Mouse (Mus musculus): Measurements from ENCODE around the gene Olfr1239. TPM values are rescaled to one million over a fixed set of nuclear protein-coding genes. Genes with fewer than 3 reads are reported as not detected.

Gene Olfr1239
- total RNA-seq (2012; rRNA removed) (not detected in 2 replicates), total RNA-seq (2014; rRNA removed) (not detected in 2 replicates), polyA plus RNA-seq (2012; ENCODE audit: insufficient read length, low read depth) (not detected in 2 replicates)

DNA sequence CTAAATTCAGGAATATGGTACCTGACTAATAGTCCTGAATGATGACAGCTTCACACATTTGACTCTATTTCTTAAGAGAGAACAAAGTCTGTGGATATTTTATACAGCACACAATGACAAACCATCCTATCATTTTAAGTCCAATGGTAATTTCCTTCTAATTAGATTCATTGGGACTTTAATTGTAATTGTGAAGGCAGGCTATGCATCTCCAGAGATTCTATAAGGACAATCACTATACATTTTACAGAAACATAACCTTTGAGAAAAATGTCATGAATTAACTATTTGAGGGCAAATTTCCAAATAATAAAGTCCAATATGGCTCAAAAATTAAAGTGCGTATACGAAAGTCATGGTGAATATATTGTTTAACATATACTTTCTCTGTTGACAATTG is at the start of gene Olfr1239:
TSS of gene Olfr1239 (minus strand) at position 101 of the 400 bp plus-strand sequence.
- H3K36me3 ChIP-seq (replicated peaks in 1 of 2; ENCODE audit: control insufficient read depth in 1 of 2, insufficient read depth in 1 of 2, low read length in 1 of 2) = no peaks in the 10 kb centered on the region
- no peak for TF ChIP-seq IRF4 (IDR thresholded peaks at IDR 0.05; ENCODE audit: low read depth, low read length)
- no peak for TF ChIP-seq SIN3A (IDR thresholded peaks at IDR 0.05; ENCODE audit: low read length)
- TF ChIP-seq TCF12 (IDR thresholded peaks at IDR 0.05; ENCODE audit: low read depth, low read length) = no peak
- TF ChIP-seq MAZ (IDR thresholded peaks at IDR 0.05; ENCODE audit: low read depth, low read length) = no peak
- no peak for TF ChIP-seq ZKSCAN1 (IDR thresholded peaks at IDR 0.05; ENCODE audit: borderline replicate concordance, low read depth, low read length)
- no peak for TF ChIP-seq ETS1 (conservative IDR thresholded peaks at IDR 0.05; ENCODE audit: low read depth, low read length)
- no peak for TF ChIP-seq MAFK (IDR thresholded peaks at IDR 0.05; ENCODE audit: insufficient replicate concordance, low read length)
- TF ChIP-seq TBP (conservative IDR thresholded peaks at IDR 0.05; ENCODE audit: low read depth, low read length) = no peak
- TF ChIP-seq USF1 (IDR thresholded peaks at IDR 0.05; ENCODE audit: low read depth, low read length) = no peak
- TF ChIP-seq MXI1 (IDR thresholded peaks at IDR 0.05; ENCODE audit: low read depth, low read length) = no peak
- no peak for TF ChIP-seq ZMIZ1 (IDR thresholded peaks at IDR 0.05; ENCODE audit: low read depth, low read length)
- TF ChIP-seq GABPA (IDR thresholded peaks at IDR 0.05; ENCODE audit: insufficient replicate concordance, low read depth, low read length) = no peak
- TF ChIP-seq HCFC1 (IDR thresholded peaks at IDR 0.05; ENCODE audit: low read depth, low read length) = no peak
- no peak for TF ChIP-seq EP300 (IDR thresholded peaks at IDR 0.05; ENCODE audit: low read length)
- TF ChIP-seq KAT2A (IDR thresholded peaks at IDR 0.05; ENCODE audit: insufficient replicate concordance, low read length) = no peak
- no peak for TF ChIP-seq MAX (IDR thresholded peaks at IDR 0.05; ENCODE audit: low read length)
- no peak for TF ChIP-seq POLR2AphosphoS2 (IDR thresholded peaks at IDR 0.05; ENCODE audit: low read depth, low read length)
- TF ChIP-seq MYC (IDR thresholded peaks at IDR 0.05; ENCODE audit: low read depth, low read length) = no peak
- no peak within 1 kb of the TSS for H3K4me2 ChIP-seq (ENCODE audit: insufficient read depth, low read depth, poor library complexity, severe bottlenecking)
- in situ Hi-C loops (cut with MboI; ENCODE audit: low pct_ligation_motif_present, low pct_unique_long_range_greater_than_20kb, low sequenced_read_pairs) (no loop called here), dilution Hi-C loops (cut with MboI; ENCODE audit: extremely low pct_ligation_motif_present, extremely low pct_unique_long_range_greater_than_20kb, low sequenced_read_pairs) (no loop called here)
- H3K4me1 ChIP-seq (ENCODE audit: control insufficient read depth in 1 of 2, insufficient read depth in 2 of 2) = no peaks in the 10 kb centered on the region
- no peak within 1 kb of the TSS for H3K27ac ChIP-seq (ENCODE audit: insufficient read depth, low read depth)
- H3K4me3 ChIP-seq (replicated peaks in 1 of 3; ENCODE audit: low read depth in 2 of 3, low read length in 2 of 3, poor library complexity in 1 of 3) = no peak within 1 kb of the TSS
- DNase-seq (ENCODE audit: extremely low read depth) = no peak
- H3K9ac ChIP-seq (ENCODE audit: insufficient read depth, low read depth) = no peak within 1 kb of the TSS
- no peaks in the 10 kb centered on the region for H3K79me2 ChIP-seq (replicated peaks; ENCODE audit: control insufficient read depth, extremely low read depth, insufficient read depth, poor library complexity, severe bottlenecking)
- no peaks in the 10 kb centered on the region for H3K27me3 ChIP-seq (replicated peaks)
- H3K9me3 ChIP-seq (replicated peaks; ENCODE audit: low read length) = peaks cover 19% of the 10 kb centered on the region

DNA sequence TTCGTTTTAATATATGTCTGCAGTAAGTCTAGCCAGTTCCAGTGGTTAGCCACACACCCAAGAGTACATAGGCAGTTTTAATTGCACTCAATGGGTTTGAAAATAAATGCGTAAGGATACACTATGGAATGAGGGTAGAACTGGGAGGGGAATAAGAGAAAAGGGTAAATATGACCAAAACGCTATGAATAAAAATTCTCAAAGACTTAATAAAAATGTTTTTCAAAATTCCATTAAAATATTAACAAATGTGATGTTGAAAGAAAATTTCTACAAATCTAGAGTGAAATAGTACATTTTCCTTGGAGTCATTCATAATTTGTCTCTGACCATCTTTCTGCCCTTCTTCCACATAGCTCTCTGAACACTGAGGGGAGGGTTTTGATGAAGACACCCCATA is 22.7 kb upstream of the Olfr1239 start, which contains the start of gene Olfr1240:
TSS of gene Olfr1240 (minus strand) at position 101 of the 400 bp plus-strand sequence.
- no peaks in the 10 kb centered on the region for H3K36me3 ChIP-seq (replicated peaks in 1 of 2; ENCODE audit: control insufficient read depth in 1 of 2, insufficient read depth in 1 of 2, low read length in 1 of 2)
- H3K27ac ChIP-seq (ENCODE audit: insufficient read depth, low read depth) = no peak within 1 kb of the TSS
- DNase-seq (ENCODE audit: extremely low read depth) = no peak
- no peak within 1 kb of the TSS for H3K4me3 ChIP-seq (replicated peaks in 1 of 3; ENCODE audit: low read depth in 2 of 3, low read length in 2 of 3, poor library complexity in 1 of 3)
- H3K9ac ChIP-seq (ENCODE audit: insufficient read depth, low read depth) = no peak within 1 kb of the TSS
- H3K4me1 ChIP-seq (ENCODE audit: control insufficient read depth in 1 of 2, insufficient read depth in 2 of 2) = no peaks in the 10 kb centered on the region
- TF ChIP-seq UBTF (IDR thresholded peaks at IDR 0.05; ENCODE audit: low read depth, low read length) = no peak
- no peak for TF ChIP-seq ZKSCAN1 (IDR thresholded peaks at IDR 0.05; ENCODE audit: borderline replicate concordance, low read depth, low read length)
- no peak for TF ChIP-seq MEF2A (IDR thresholded peaks at IDR 0.05; ENCODE audit: borderline replicate concordance, low read depth, low read length)
- no peak for TF ChIP-seq EP300 (IDR thresholded peaks at IDR 0.05; ENCODE audit: low read length)
- no peak for TF ChIP-seq MYC (IDR thresholded peaks at IDR 0.05; ENCODE audit: low read depth, low read length)
- TF ChIP-seq MAFK (IDR thresholded peaks at IDR 0.05; ENCODE audit: insufficient replicate concordance, low read length) = no peak
- TF ChIP-seq SMC3 (IDR thresholded peaks at IDR 0.05; ENCODE audit: low read depth, low read length) = no peak
- no peak for TF ChIP-seq CHD1 (IDR thresholded peaks at IDR 0.05; ENCODE audit: low read depth, low read length)
- TF ChIP-seq ZC3H11A (IDR thresholded peaks at IDR 0.05; ENCODE audit: low read depth, low read length) = no peak
- TF ChIP-seq MXI1 (IDR thresholded peaks at IDR 0.05; ENCODE audit: low read depth, low read length) = no peak
- no peak for TF ChIP-seq JUN (IDR thresholded peaks at IDR 0.05; ENCODE audit: insufficient read depth, low read depth, low read length)
- TF ChIP-seq ZMIZ1 (IDR thresholded peaks at IDR 0.05; ENCODE audit: low read depth, low read length) = no peak
- in situ Hi-C loops (cut with MboI; ENCODE audit: low pct_ligation_motif_present, low pct_unique_long_range_greater_than_20kb, low sequenced_read_pairs) (no loop called here), dilution Hi-C loops (cut with MboI; ENCODE audit: extremely low pct_ligation_motif_present, extremely low pct_unique_long_range_greater_than_20kb, low sequenced_read_pairs) (no loop called here)
- peaks cover 20% of the 10 kb centered on the region for H3K9me3 ChIP-seq (replicated peaks; ENCODE audit: low read length)
- no peak within 1 kb of the TSS for H3K4me2 ChIP-seq (ENCODE audit: insufficient read depth, low read depth, poor library complexity, severe bottlenecking)
- H3K79me2 ChIP-seq (replicated peaks; ENCODE audit: control insufficient read depth, extremely low read depth, insufficient read depth, poor library complexity, severe bottlenecking) = no peaks in the 10 kb centered on the region
- no peaks in the 10 kb centered on the region for H3K27me3 ChIP-seq (replicated peaks)
